Mouse (Mus musculus): ENCODE measurements around the gene Pacsin1. TPM values are rescaled to one million over a fixed set of nuclear protein-coding genes. Genes with fewer than 3 reads are reported as not detected.

Gene Pacsin1
- polyA plus RNA-seq, 1 experiment: not detected

DNA sequence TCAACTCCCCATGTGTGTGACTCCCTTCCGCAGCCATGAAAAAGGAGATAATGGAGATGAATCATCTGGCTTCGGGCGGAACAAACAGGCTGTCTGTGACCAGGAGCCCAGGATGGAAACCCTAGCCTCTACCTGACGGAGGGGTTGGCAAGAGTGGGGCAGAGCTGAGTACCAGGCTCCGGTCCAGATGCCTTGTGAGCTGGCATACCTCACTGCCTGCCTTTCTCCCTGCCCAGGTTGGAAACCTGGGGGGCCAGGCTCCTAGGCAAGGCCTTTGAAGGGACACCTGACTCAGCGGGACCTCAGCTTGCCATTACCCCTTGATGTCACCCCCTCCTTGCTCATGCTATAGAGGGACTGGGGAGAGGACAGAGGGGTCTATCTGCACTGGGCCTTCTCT lies 85.7 kb downstream of the Pacsin1 start:
- Histone ChIP-seq H3K4me3 (ENCODE audit: insufficient read depth, poor library complexity, severe bottlenecking) (no peak overlapping the region), H3K79me2 (ENCODE audit: control insufficient read depth, insufficient read depth) (no peaks in the 10 kb centered on the region), H3K79me3 (ENCODE audit: low read depth) (no peaks in the 10 kb centered on the region), H3K27me3 (ENCODE audit: control insufficient read depth, insufficient read depth, insufficient read length) (no peaks in the 10 kb centered on the region), H3K36me3 (ENCODE audit: control insufficient read depth, insufficient read depth) (no peaks in the 10 kb centered on the region), H3ac (ENCODE audit: control insufficient read depth, insufficient read length, low read depth) (no peak overlapping the region)
- TF ChIP-seq CEBPB (IDR thresholded peaks at IDR 0.05; ENCODE audit: low read depth): no peak
- no peak for TF ChIP-seq MAX (IDR thresholded peaks at IDR 0.05)
- no peak for TF ChIP-seq FOSL1 (IDR thresholded peaks at IDR 0.05; ENCODE audit: insufficient read depth, low read length, poor library complexity, severe bottlenecking)
- no peak for TF ChIP-seq MYOD1 (IDR thresholded peaks at IDR 0.05; ENCODE audit: control insufficient read depth, insufficient read length, low read depth)
- no peak for TF ChIP-seq CTCF (IDR thresholded peaks at IDR 0.05; ENCODE audit: control insufficient read depth, insufficient read depth, insufficient read length)
- no peak for TF ChIP-seq USF1 (IDR thresholded peaks at IDR 0.05; ENCODE audit: low read depth)
- no peak for TF ChIP-seq MYOG (IDR thresholded peaks at IDR 0.05; ENCODE audit: control insufficient read depth, extremely low read depth, insufficient read length)

DNA sequence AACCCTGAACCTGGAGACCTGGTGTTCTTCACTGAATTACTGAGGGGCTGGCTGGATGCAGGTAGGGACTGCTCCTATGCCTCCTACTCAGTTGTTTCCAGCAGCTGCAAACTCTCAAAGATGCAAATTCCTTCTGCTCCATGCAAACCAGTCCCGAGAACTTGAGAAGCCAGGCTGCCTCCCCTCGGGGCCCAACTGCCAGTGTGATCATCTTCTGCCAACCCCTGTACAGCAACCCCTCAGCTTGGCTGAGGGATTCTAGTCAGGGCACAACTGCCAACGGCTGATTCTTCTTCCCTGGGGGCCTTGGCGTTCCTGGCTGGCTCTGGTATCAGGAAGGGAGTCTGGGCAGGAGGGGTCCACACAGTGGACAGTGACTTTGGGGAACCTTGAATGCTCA lies 91.1 kb downstream of the Pacsin1 start:
- Histone ChIP-seq H3ac (ENCODE audit: control insufficient read depth, insufficient read length, low read depth) (no peak overlapping the region), H3K79me3 (ENCODE audit: low read depth) (no peaks in the 10 kb centered on the region), H3K79me2 (ENCODE audit: control insufficient read depth, insufficient read depth) (no peaks in the 10 kb centered on the region), H3K4me3 (ENCODE audit: insufficient read depth, poor library complexity, severe bottlenecking) (no peak overlapping the region), H3K27me3 (ENCODE audit: control insufficient read depth, insufficient read depth, insufficient read length) (no peaks in the 10 kb centered on the region), H3K36me3 (ENCODE audit: control insufficient read depth, insufficient read depth) (no peaks in the 10 kb centered on the region)
- TF ChIP-seq FOSL1 (IDR thresholded peaks at IDR 0.05; ENCODE audit: insufficient read depth, low read length, poor library complexity, severe bottlenecking) (no peak), CTCF (IDR thresholded peaks at IDR 0.05; ENCODE audit: control insufficient read depth, insufficient read depth, insufficient read length) (no peak), USF1 (IDR thresholded peaks at IDR 0.05; ENCODE audit: low read depth) (no peak), MYOD1 (IDR thresholded peaks at IDR 0.05; ENCODE audit: control insufficient read depth, insufficient read length, low read depth) (no peak), MYOG (IDR thresholded peaks at IDR 0.05; ENCODE audit: control insufficient read depth, extremely low read depth, insufficient read length) (no peak), CEBPB (IDR thresholded peaks at IDR 0.05; ENCODE audit: low read depth) (no peak), MAX (IDR thresholded peaks at IDR 0.05) (no peak)

DNA sequence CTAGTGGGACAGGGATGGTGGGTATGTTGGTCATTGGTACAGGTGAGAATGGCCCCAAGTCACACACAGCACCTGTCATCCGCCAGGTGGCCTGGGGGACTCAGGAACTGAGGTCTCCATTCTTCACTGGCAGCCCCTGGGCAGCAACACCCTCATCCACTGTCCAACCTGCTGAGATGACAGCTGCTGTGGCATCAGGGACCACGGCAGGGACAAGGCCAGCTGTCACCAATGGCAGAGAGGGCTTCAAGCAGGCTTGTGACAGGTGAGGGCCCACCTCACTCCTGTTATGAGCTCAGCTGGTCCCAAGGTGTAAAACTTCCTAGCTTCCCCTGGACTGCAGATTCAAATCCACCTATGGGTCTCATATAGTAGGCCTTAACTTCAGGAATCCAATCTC lies 92.8 kb downstream of the Pacsin1 start:
- H3ac ChIP-seq (ENCODE audit: control insufficient read depth, insufficient read length, low read depth): no peak overlapping the region
- H3K36me3 ChIP-seq (ENCODE audit: control insufficient read depth, insufficient read depth): no peaks in the 10 kb centered on the region
- no peaks in the 10 kb centered on the region for H3K79me3 ChIP-seq (ENCODE audit: low read depth)
- no peaks in the 10 kb centered on the region for H3K79me2 ChIP-seq (ENCODE audit: control insufficient read depth, insufficient read depth)
- TF ChIP-seq FOSL1 (IDR thresholded peaks at IDR 0.05; ENCODE audit: insufficient read depth, low read length, poor library complexity, severe bottlenecking): no peak
- no peak for TF ChIP-seq MYOD1 (IDR thresholded peaks at IDR 0.05; ENCODE audit: control insufficient read depth, insufficient read length, low read depth)
- TF ChIP-seq CTCF (IDR thresholded peaks at IDR 0.05; ENCODE audit: control insufficient read depth, insufficient read depth, insufficient read length): no peak
- no peak for TF ChIP-seq USF1 (IDR thresholded peaks at IDR 0.05; ENCODE audit: low read depth)
- TF ChIP-seq MAX (IDR thresholded peaks at IDR 0.05): no peak
- no peak for TF ChIP-seq MYOG (IDR thresholded peaks at IDR 0.05; ENCODE audit: control insufficient read depth, extremely low read depth, insufficient read length)
- TF ChIP-seq CEBPB (IDR thresholded peaks at IDR 0.05; ENCODE audit: low read depth): no peak
- H3K27me3 ChIP-seq (ENCODE audit: control insufficient read depth, insufficient read depth, insufficient read length): no peaks in the 10 kb centered on the region
- H3K4me3 ChIP-seq (ENCODE audit: insufficient read depth, poor library complexity, severe bottlenecking): no peak overlapping the region

DNA sequence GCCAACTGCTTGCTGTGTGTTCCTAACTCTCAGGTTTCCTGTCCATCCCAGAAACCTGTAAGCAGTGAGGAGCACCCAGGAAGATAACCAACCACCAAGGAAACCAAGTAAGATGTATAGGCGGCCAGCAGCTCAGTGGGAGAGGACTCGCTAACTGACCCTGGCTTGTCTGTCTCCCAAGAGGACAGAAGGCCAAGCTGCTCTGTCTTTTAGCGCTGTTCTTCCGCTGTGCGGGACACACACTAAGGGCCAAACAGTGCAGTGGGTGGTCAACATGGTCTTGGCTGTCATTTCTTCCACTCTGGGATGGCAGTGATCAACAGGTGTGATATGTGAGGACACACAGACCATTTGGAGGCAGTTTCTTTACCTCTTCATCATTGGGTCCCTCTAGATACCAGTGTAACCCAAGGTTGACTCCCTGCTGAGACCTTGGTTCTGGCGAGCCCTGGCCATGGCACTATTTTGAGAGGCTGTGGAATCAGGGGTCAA lies 95.2 kb downstream of the Pacsin1 start:
- Histone ChIP-seq H3K79me3 (ENCODE audit: low read depth) (no peaks in the 10 kb centered on the region), H3K79me2 (ENCODE audit: control insufficient read depth, insufficient read depth) (peaks cover 8% of the 10 kb centered on the region), H3K4me3 (ENCODE audit: insufficient read depth, poor library complexity, severe bottlenecking) (no peak overlapping the region), H3ac (ENCODE audit: control insufficient read depth, insufficient read length, low read depth) (no peak overlapping the region), H3K27me3 (ENCODE audit: control insufficient read depth, insufficient read depth, insufficient read length) (no peaks in the 10 kb centered on the region), H3K36me3 (ENCODE audit: control insufficient read depth, insufficient read depth) (no peaks in the 10 kb centered on the region)
- no peak for TF ChIP-seq USF1 (IDR thresholded peaks at IDR 0.05; ENCODE audit: low read depth)
- TF ChIP-seq CTCF (IDR thresholded peaks at IDR 0.05; ENCODE audit: control insufficient read depth, insufficient read depth, insufficient read length): no peak
- no peak for TF ChIP-seq MYOG (IDR thresholded peaks at IDR 0.05; ENCODE audit: control insufficient read depth, extremely low read depth, insufficient read length)
- TF ChIP-seq MAX (IDR thresholded peaks at IDR 0.05): no peak
- TF ChIP-seq CEBPB (IDR thresholded peaks at IDR 0.05; ENCODE audit: low read depth): no peak
- no peak for TF ChIP-seq FOSL1 (IDR thresholded peaks at IDR 0.05; ENCODE audit: insufficient read depth, low read length, poor library complexity, severe bottlenecking)
- TF ChIP-seq MYOD1 (IDR thresholded peaks at IDR 0.05; ENCODE audit: control insufficient read depth, insufficient read length, low read depth): no peak

DNA sequence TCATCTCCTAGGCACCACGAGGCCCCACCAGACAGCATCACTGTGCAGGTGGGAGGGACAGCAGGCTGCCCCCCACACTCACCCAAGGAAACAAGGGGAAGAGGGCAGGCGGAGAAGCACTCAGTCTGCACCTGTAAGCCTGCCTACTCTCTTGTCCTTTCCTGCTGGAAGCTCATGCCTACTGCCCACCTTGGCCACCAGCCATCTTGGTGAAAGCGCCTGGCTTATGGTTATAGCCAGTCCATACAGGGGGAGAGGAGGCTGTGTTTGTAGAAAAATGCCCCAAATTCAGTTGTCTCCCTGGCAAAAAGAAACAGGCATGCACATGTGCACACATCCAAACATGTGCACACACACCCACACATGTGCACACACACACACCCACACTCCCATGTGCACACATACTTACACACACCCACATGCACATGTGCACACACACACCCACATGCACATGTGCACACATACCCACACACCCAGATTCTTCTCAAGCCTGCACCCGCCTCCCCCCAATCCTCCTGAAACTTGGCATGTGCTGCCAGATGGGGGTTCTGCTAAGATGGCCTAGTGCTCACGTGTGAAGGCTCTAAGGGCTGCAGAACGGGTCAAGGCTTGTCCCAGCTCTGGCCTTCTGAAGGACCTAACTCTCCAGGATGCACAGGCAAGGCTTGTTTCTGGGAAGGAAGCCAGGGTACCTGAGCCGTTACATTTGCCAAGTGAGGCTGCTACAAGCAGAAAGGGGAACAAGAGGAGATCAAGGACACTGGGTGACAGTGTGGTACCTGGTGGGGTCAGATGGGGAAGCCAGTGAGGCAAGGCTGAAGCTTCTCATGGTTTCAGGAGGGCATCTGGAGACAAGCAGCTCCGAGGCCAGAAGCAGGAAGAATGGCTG lies 96.2 kb downstream of the Pacsin1 start:
- no peak overlapping the region for H3K4me3 ChIP-seq (ENCODE audit: insufficient read depth, poor library complexity, severe bottlenecking)
- TF ChIP-seq MYOG (IDR thresholded peaks at IDR 0.05; ENCODE audit: control insufficient read depth, extremely low read depth, insufficient read length) (no peak), FOSL1 (IDR thresholded peaks at IDR 0.05; ENCODE audit: insufficient read depth, low read length, poor library complexity, severe bottlenecking) (no peak), USF1 (IDR thresholded peaks at IDR 0.05; ENCODE audit: low read depth) (no peak), CTCF (IDR thresholded peaks at IDR 0.05; ENCODE audit: control insufficient read depth, insufficient read depth, insufficient read length) (no peak), MAX (IDR thresholded peaks at IDR 0.05) (no peak), CEBPB (IDR thresholded peaks at IDR 0.05; ENCODE audit: low read depth) (no peak), MYOD1 (IDR thresholded peaks at IDR 0.05; ENCODE audit: control insufficient read depth, insufficient read length, low read depth) (no peak)

More for the DNA sequence above, 96.2 kb downstream of the Pacsin1 start:
- Histone ChIP-seq H3K79me3 (ENCODE audit: low read depth) (no peaks in the 10 kb centered on the region), H3K79me2 (ENCODE audit: control insufficient read depth, insufficient read depth) (peaks cover 19% of the 10 kb centered on the region), H3ac (ENCODE audit: control insufficient read depth, insufficient read length, low read depth) (no peak overlapping the region), H3K36me3 (ENCODE audit: control insufficient read depth, insufficient read depth) (no peaks in the 10 kb centered on the region), H3K27me3 (ENCODE audit: control insufficient read depth, insufficient read depth, insufficient read length) (no peaks in the 10 kb centered on the region)
